Mouse (Mus musculus) left cerebral cortex, adult 18-20 months (tissue): ENCODE measurements at regions not wholly inside any gene's neighbourhood (a gene's known extent, or its start where the extent isn't known, plus 50 kb on each side); places are given as distances from the start of the nearest gene placed in this dataset.
A peak's percentile ranks its signal among the peaks of the same experiment; 100 is the strongest.
"Not testable (repeated sequence)": the region's sequence is repeated elsewhere in the genome, so short reads cannot be mapped to it uniquely, and the experiment has no call there.

Experiments
- DNase-seq, 2 experiments: peaks; one replicate each; pipeline ENCODE4 v3.0.0; 2021 to 2022; ENCODE audit warnings: low spot score in 2 of 2, mixed read lengths in 1 of 2

GRCm38 (mm10) chrX:94785983-94786382 lies 61.6 kb downstream of the Zxdb start:
- no peak for DNase-seq

DNA sequence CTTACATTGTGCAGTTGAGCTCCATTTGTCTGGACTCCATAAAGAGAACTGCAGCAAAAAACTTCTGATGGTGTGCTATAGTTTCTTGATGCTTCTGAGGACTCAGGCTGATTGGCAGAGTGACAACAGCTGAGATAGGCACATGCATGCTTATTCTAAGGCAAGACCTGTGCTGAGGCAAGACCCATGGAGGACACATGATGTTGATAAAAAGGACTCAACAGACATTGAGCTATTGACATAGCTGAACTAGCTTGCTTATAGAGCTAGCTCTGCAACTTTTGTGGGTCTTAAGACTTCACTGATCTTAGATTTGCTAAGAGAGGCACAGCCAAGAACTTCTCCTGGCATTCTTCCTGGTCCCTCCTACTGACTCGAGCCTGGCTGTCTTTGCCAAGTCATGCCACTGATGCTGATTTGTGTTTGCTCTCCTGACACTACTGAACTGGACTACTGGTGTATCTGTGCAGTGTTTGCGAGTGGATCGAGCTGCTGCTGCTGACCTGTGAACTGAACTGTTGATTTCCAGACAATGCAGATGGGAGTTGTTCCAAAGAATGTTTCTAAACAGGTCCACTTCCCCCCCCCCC lies 64.1 kb downstream of the Zxdb start:
- DNase-seq: no peak

- DNase-seq: not testable (repeated sequence)
Observed at GRCm38 (mm10) chrX:94796845-94797244, 72.5 kb downstream of the Zxdb start.

- DNase-seq: not testable (repeated sequence)
Observed at GRCm38 (mm10) chrX:94797348-94798182, 73.2 kb downstream of the Zxdb start.

DNA sequence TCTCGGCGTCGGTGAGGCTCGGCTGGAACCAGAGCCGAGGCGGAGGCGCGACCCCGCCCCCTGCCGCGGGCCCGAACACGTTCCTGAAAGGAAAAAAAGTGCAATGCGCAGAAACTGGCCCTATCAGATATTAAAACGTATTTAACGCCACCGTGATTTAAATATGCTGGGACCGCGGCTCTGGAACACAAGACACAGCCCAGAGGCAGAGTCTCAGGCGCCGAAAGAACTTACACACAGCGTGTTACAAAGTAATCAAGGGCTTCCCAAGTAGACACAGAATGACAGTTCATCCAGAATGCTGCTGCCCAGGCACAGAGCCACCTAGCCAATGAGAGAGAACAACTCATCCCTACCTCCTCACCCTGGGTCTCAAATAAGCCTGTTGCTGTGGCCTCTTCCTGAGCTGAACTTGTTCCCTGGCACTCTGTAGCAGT lies 73.8 kb downstream of the Zxdb start:
- not testable (repeated sequence) for DNase-seq

DNA sequence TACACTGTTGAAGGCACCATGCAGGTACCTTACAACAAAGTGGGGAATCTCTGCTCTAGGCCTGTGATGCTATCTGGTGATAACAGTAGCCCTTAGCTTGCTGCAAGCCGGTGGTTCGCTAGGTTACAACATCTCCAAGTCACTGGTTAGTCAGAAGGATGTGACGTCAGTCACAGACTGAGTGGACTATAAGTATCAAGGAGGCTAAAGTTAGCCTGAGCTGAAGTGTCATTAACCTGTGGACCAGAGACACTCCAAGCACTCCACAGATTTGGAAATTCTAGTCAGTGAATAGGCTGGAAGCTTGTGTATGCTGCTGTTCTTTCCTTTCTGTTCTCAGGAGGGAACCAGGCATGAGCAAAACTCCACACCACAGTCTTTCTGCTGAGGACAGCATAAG lies 88.4 kb downstream of the Zxdb start:
- DNase-seq: not testable (repeated sequence)

- DNase-seq: not testable (repeated sequence)
Observed at GRCm38 (mm10) chrX:94827524-94827923, 103.2 kb downstream of the Zxdb start.

GRCm38 (mm10) chrX:94844110-94844779 lies 119.9 kb downstream of the Zxdb start:
- not testable (repeated sequence) for DNase-seq

GRCm38 (mm10) chrX:94849549-94849948 lies 125.2 kb downstream of the Zxdb start:
- DNase-seq: not testable (repeated sequence)

GRCm38 (mm10) chrX:94857501-94857900 lies 133.1 kb downstream of the Zxdb start:
- no peak for DNase-seq

GRCm38 (mm10) chrX:94857954-94858353 lies 133.6 kb downstream of the Zxdb start:
- DNase-seq: no peak

- no peak for DNase-seq
Observed at GRCm38 (mm10) chrX:94863123-94863522, 138.8 kb downstream of the Zxdb start.

- peak; percentile 90 to 91 for DNase-seq
Observed at GRCm38 (mm10) chrX:94865531-94866502, 141.4 kb downstream of the Zxdb start.

DNA sequence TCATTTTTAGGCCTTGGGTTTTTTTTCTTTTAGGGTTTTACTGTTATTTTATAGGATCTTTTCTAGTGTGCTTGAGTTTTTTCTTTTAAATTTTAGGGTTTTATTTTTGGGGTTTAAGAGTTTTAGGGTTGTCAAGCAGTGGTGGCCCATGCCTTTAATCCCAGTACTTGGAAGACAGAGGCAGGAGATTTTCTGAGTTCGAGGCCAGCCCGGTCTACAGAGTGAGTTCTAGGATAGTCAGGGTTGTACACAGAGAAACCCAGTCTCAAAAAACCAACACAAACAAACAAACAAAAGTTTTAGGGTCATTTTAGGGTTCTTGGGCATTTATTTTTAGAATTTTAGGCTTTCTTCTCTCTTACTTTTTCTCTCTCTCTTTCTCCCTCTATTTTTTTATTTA lies 142.9 kb downstream of the Spin4 start:
- DNase-seq: peak in 1 of 2 experiments; percentile 13
